Mouse (Mus musculus): Measurements from ENCODE around the gene Gfod2. TPM values are rescaled to one million over a fixed set of nuclear protein-coding genes. Genes with fewer than 3 reads are reported as not detected.

Gene Gfod2
- polyA plus RNA-seq, 1 experiment from 2014 or later = 2.4 TPM

DNA sequence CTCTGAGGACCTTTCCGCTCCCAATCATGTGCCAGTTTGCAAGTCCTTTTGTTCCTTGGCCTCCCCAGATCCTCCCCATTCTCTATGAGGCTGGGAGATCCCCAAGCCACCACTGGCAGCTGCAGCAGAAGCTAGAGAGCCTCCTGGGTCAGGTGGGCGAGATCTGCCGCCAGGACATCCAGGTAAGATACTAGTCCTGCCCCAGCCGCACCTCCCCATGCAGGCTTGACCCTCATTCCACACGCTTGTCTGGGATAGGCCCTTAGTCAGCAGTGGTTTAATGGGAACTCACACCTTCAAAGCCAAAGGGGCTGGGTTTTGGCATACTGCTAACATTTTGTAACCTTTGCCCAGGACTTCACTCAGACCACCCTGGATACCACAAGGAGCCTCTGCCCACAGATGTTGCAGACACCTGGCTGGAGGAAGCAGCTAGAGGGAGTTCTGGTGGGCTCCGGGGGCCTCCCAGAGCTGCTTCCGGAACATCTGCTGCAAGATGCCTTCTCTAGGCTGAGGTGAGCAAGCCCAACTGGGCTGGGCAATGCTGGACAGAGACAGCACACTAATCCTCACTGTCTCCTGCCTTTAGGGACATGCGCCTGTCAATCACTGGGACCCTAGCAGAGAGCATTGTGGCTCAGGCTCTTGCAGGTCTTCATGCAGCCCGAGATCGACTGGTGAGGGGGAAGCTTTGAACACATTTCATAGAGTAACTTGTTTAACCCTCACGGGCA is 65.8 kb downstream of the Gfod2 start:
- Histone ChIP-seq H3K4me2 (ENCODE audit: low read depth, low read length) (no peak overlapping the region), H3K9me3 (ENCODE audit: low read length) (no peaks in the 10 kb centered on the region), H3K4me3 (ENCODE audit: low read depth, low read length) (no peak overlapping the region), H3K27me3 (ENCODE audit: insufficient read depth, low read length) (0 out of 2 replicates have a peak, but pooled peaks cover 4% of the 10 kb centered on the region), H3K4me1 (ENCODE audit: insufficient read depth) (peaks cover 9% of the 10 kb centered on the region), H3K27ac (ENCODE audit: low read depth) (no peak overlapping the region), H3K36me3 (replicated peaks; ENCODE audit: insufficient read depth, low read length) (peaks cover 11% of the 10 kb centered on the region), H3K9ac (replicated peaks) (no peak overlapping the region)
- ATAC-seq (no peak), DNase-seq (no peak)
- no peak for TF ChIP-seq CTCF (IDR thresholded peaks at IDR 0.05; ENCODE audit: low read depth)
- WGBS (ENCODE audit: insufficient replicate concordance) = 88% methylated on average over 11 of the region's 11 CpGs

GRCm38 (mm10) chr8:105690978-105691377 is 67.5 kb downstream of the Gfod2 start:
- DNase-seq (no peak), ATAC-seq (no peak)
- H3K27me3 ChIP-seq (ENCODE audit: insufficient read depth, low read length) = 0 out of 2 replicates have a peak, but pooled peaks cover 4% of the 10 kb centered on the region
- TF ChIP-seq EP300 (IDR thresholded peaks at IDR 0.05; ENCODE audit: low read depth) (no peak), CTCF (IDR thresholded peaks at IDR 0.05; ENCODE audit: low read depth) (no peak)
- WGBS (ENCODE audit: insufficient replicate concordance) = 75% methylated on average over 14 of the region's 14 CpGs
- no peak overlapping the region for H3K4me2 ChIP-seq (ENCODE audit: low read depth, low read length)
- no peak overlapping the region for H3K27ac ChIP-seq (ENCODE audit: low read depth)
- H3K36me3 ChIP-seq (replicated peaks; ENCODE audit: insufficient read depth, low read length) = no peaks in the 10 kb centered on the region; the same call in 1 of the 2 replicates
- H3K9me3 ChIP-seq (ENCODE audit: low read length) = no peaks in the 10 kb centered on the region
- no peak overlapping the region for H3K4me3 ChIP-seq (ENCODE audit: low read depth, low read length)
- H3K9ac ChIP-seq (replicated peaks) = no peak overlapping the region
- peaks cover 11% of the 10 kb centered on the region for H3K4me1 ChIP-seq (ENCODE audit: insufficient read depth)

DNA sequence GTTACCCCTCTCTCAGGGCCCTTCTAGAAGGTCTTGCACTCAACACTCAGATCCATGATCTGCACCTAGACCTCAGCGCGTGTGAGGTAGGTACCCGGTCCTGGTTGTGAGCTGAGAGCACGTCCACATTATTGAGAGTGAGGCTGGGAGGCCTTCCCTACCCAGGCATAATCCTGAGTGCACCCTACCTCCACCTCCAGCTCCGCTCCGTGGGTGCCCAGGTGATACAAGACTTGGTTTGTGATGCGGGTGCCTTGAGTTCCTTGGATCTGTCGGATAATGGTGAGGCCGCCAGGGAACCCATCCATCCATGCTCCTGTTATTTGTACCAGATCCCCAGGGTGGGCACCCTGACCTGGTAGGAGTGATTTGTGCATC is 68.5 kb downstream of the Gfod2 start:
- no peak overlapping the region for H3K27ac ChIP-seq (ENCODE audit: low read depth)
- H3K4me1 ChIP-seq (ENCODE audit: insufficient read depth) = peaks cover 12% of the 10 kb centered on the region
- no peak overlapping the region for H3K4me3 ChIP-seq (ENCODE audit: low read depth, low read length)
- ATAC-seq = no peak
- no peak overlapping the region for H3K9ac ChIP-seq (replicated peaks)
- 0 out of 2 replicates have a peak, but pooled peaks cover 4% of the 10 kb centered on the region for H3K27me3 ChIP-seq (ENCODE audit: insufficient read depth, low read length)
- WGBS (ENCODE audit: insufficient replicate concordance) = 91% methylated on average over 9 of the region's 9 CpGs
- H3K9me3 ChIP-seq (ENCODE audit: low read length) = no peaks in the 10 kb centered on the region
- H3K4me2 ChIP-seq (ENCODE audit: low read depth, low read length) = no peak overlapping the region
- no peak for DNase-seq
- TF ChIP-seq CTCF (IDR thresholded peaks at IDR 0.05; ENCODE audit: low read depth) (no peak), EP300 (IDR thresholded peaks at IDR 0.05; ENCODE audit: low read depth) (no peak)
- no peaks in the 10 kb centered on the region; the same call in 1 of the 2 replicates for H3K36me3 ChIP-seq (replicated peaks; ENCODE audit: insufficient read depth, low read length)

DNA sequence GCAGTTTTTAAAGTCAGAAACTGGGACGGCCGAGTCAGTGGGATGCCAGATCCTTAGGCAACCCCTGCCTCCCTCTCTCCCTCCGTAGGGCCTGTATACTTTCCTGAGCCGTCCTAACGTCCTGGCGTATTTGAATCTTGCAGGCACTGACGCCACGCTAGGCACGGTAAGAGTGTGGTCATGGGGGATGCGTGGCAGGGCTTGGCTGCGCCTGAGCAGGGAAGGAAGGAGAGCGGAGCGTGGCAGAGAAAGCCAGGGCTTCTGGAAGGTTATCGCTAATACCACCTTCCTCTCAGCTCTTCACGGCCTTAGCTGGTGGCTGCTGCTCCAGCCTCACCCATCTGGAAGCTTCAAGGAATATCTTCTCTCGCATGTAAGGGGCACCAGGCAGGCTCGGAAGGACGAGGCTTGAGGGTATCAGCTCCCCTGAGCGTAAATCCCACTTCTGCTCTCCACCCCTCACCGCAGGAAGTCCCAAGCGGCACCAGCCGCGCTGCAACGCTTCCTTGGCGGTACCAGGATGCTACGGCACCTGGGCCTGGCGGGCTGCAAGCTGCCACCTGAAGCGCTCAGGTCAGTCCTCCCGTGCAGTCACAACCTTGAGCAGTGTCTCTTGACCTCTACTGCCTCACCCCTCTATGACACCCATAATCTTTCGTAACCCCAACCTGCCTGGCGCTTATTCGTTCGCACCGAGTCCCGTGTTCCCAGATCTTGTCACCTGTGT is 69.0 kb downstream of the Gfod2 start:
- no peak overlapping the region for H3K4me2 ChIP-seq (ENCODE audit: low read depth, low read length)
- ATAC-seq (no peak), DNase-seq (no peak)
- no peak overlapping the region for H3K9ac ChIP-seq (replicated peaks)
- H3K4me3 ChIP-seq (ENCODE audit: low read depth, low read length) = no peak overlapping the region
- H3K9me3 ChIP-seq (ENCODE audit: low read length) = no peaks in the 10 kb centered on the region
- H3K36me3 ChIP-seq (replicated peaks; ENCODE audit: insufficient read depth, low read length) = no peaks in the 10 kb centered on the region; the same call in 1 of the 2 replicates
- H3K27ac ChIP-seq (ENCODE audit: low read depth) = no peak overlapping the region
- 0 out of 2 replicates have a peak, but pooled peaks cover 2% of the 10 kb centered on the region for H3K27me3 ChIP-seq (ENCODE audit: insufficient read depth, low read length)
- TF ChIP-seq EP300 (IDR thresholded peaks at IDR 0.05; ENCODE audit: low read depth) (no peak), CTCF (IDR thresholded peaks at IDR 0.05; ENCODE audit: low read depth) (no peak)
- 77% methylated on average over 35 of the region's 35 CpGs for WGBS (ENCODE audit: insufficient replicate concordance)
- peaks cover 12% of the 10 kb centered on the region for H3K4me1 ChIP-seq (ENCODE audit: insufficient read depth)

DNA sequence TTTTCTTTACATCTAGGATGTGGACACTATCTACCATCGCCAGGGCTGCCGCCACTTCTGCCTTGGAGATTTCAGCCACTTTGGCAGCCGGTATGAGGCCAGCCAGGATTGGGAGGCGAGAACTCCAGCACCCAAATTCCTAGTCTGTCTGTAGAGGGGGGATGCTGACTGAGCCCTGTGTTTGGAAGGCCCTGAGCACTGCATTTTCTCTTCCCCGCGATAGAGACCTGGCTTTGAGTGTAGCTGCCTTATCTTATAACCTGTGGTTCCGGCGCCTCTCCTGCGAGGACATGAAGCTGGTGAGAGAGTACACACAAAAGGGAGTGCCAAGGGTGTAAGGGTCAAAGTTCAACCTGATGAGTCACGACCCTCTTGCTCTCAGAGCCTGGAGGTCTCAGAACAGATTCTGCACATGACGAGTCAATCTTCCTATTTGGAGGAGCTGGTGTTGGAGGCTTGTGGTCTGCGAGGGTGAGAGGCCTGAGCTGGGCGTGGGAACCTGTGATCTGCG is 70.2 kb downstream of the Gfod2 start:
- DNase-seq (no peak), ATAC-seq (no peak)
- Histone ChIP-seq H3K4me3 (ENCODE audit: low read depth, low read length) (no peak overlapping the region), H3K4me2 (ENCODE audit: low read depth, low read length) (no peak overlapping the region), H3K36me3 (replicated peaks; ENCODE audit: insufficient read depth, low read length) (peaks cover 10% of the 10 kb centered on the region), H3K4me1 (ENCODE audit: insufficient read depth) (0 out of 2 replicates have a peak, but pooled peaks cover 3% of the 10 kb centered on the region), H3K9ac (replicated peaks) (no peak overlapping the region), H3K27ac (ENCODE audit: low read depth) (no peak overlapping the region), H3K9me3 (ENCODE audit: low read length) (no peaks in the 10 kb centered on the region), H3K27me3 (ENCODE audit: insufficient read depth, low read length) (no peaks in the 10 kb centered on the region)
- no peak for TF ChIP-seq CTCF (IDR thresholded peaks at IDR 0.05; ENCODE audit: low read depth)
- no peak for TF ChIP-seq EP300 (IDR thresholded peaks at IDR 0.05; ENCODE audit: low read depth)
- WGBS (ENCODE audit: insufficient replicate concordance) = 48% methylated on average over 14 of the region's 14 CpGs

DNA sequence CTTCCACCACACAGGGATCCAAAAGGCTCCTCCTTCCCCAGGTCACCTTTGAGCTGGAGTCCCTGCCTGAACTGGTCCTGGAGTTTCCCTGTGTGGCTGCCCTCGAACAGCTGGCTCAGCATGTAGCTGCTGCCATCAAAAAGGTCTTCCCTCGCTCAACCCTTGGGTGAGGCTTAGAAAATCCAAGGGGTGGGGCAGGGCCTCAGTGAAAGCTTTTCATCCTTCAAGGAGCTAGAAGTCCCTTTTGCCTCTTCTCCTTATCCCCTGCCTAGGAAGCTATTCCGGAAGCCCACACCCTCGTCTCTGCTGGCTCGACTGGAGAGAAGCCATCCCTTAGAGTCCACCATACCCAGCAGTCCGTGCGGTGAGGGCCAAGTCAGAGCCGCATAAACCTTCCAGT is 71.0 kb downstream of the Gfod2 start:
- DNase-seq (no peak), ATAC-seq (no peak)
- 0 out of 2 replicates have a peak, but pooled peaks cover 3% of the 10 kb centered on the region for H3K4me1 ChIP-seq (ENCODE audit: insufficient read depth)
- TF ChIP-seq EP300 (IDR thresholded peaks at IDR 0.05; ENCODE audit: low read depth) (no peak), CTCF (IDR thresholded peaks at IDR 0.05; ENCODE audit: low read depth) (no peak)
- no peak overlapping the region for H3K4me2 ChIP-seq (ENCODE audit: low read depth, low read length)
- H3K27ac ChIP-seq (ENCODE audit: low read depth) = no peak overlapping the region
- no peaks in the 10 kb centered on the region for H3K27me3 ChIP-seq (ENCODE audit: insufficient read depth, low read length)
- WGBS (ENCODE audit: insufficient replicate concordance) = 78% methylated on average over 8 of the region's 8 CpGs
- H3K9ac ChIP-seq (replicated peaks) = no peak overlapping the region
- no peak overlapping the region for H3K4me3 ChIP-seq (ENCODE audit: low read depth, low read length)
- H3K36me3 ChIP-seq (replicated peaks; ENCODE audit: insufficient read depth, low read length) = peaks cover 18% of the 10 kb centered on the region
- no peaks in the 10 kb centered on the region for H3K9me3 ChIP-seq (ENCODE audit: low read length)

Measured in liver, postnatal 0 days (tissue).